Mouse (Mus musculus) liver, embryonic 11.5 days (tissue): ENCODE measurements around the gene Cdc45. TPM values are rescaled to one million over a fixed set of nuclear protein-coding genes. Genes with fewer than 3 reads are reported as not detected.
A peak's percentile ranks its signal among the peaks of the same experiment; 100 is the strongest.

Experiments
- ATAC-seq: fragments of 200-750 bp; cut with Nextera tagmentation; replicated peaks from 2 replicates; pipeline ENCODE4 v1.8.0; 2017; ENCODE audit warnings: moderate number of reproducible peaks, mild to moderate bottlenecking, moderate TSS enrichment, moderate library complexity; ENCODE audit not compliant: low FRiP score
- DNase-seq: peaks from one replicate; pipeline ENCODE4 v3.0.0-alpha.2; 2017; ENCODE audit warnings: low spot score
- H3K27ac ChIP-seq: fragments of 300-500 bp; sonication (generic); 2 replicates; pipeline ENCODE4 v1.5.1; 2014; ENCODE audit warnings: mild to moderate bottlenecking, low read depth, low read length, control low read depth
- H3K27me3 ChIP-seq: fragments of 300-500 bp; sonication (generic); replicated peaks from 2 replicates; pipeline ENCODE4 v1.6.1; 2014; ENCODE audit warnings: low read length, mixed read lengths; ENCODE audit not compliant: control insufficient read depth, insufficient read depth
- H3K36me3 ChIP-seq: fragments of 300-500 bp; sonication (generic); 2 replicates; pipeline ENCODE4 v1.6.1; 2014; ENCODE audit warnings: mild to moderate bottlenecking, low read length, moderate library complexity, mixed read lengths; ENCODE audit not compliant: control insufficient read depth, insufficient read depth
- H3K4me1 ChIP-seq: fragments of 300-500 bp; sonication (generic); replicated peaks from 2 replicates; pipeline ENCODE4 v1.6.1; 2014; ENCODE audit warnings: low read length, mixed read lengths; ENCODE audit not compliant: control insufficient read depth, insufficient read depth
- H3K4me2 ChIP-seq: fragments of 300-500 bp; sonication (generic); 2 replicates; pipeline ENCODE4 v1.6.1; 2014; ENCODE audit warnings: mild to moderate bottlenecking, control low read depth, moderate library complexity
- H3K4me3 ChIP-seq: fragments of 300-500 bp; sonication (generic); 2 replicates; pipeline ENCODE4 v1.5.1; 2014; ENCODE audit warnings: low read depth, low read length, control low read depth
- H3K9ac ChIP-seq: fragments of 300-500 bp; sonication (generic); 2 replicates; pipeline ENCODE4 v1.6.1; 2014; ENCODE audit warnings: low read depth, low read length, control low read depth
- H3K9me3 ChIP-seq: fragments of 300-500 bp; sonication (generic); 2 replicates; pipeline ENCODE4 v1.6.1; 2016; ENCODE audit warnings: low read length, inconsistent platforms, mixed read lengths; ENCODE audit not compliant: control insufficient read depth
- WGBS: fragments of 180-500 bp; shearing (Covaris S2); extraction: QIAGEN DNeasy Blood & Tissue Kit; methylation state at CpG from one replicate; pipeline ENCODE4 v1.1.7; 2014; 5-methylcytosine and 5-hydroxymethylcytosine counted together
- polyA plus RNA-seq: library from polyadenylated mRNA; unstranded; fragments of >200 nt; fragmentation: Nextera tagmentation; extraction: Ambion mirVana; gene quantifications from 2 replicates; pipeline ENCODE4 v1.2.1, GENCODE M21; 2014

Cdc45 gene
- polyA plus RNA-seq, 1 experiment from 2014 or later: 66.7 TPM

GRCm38 (mm10) chr16:18762960-18763359 lies 48.8 kb downstream of the Cdc45 start:
- Histone ChIP-seq H3K9ac (no peak overlapping the region), H3K36me3 (no peaks in the 10 kb centered on the region), H3K4me3 (no peak overlapping the region), H3K4me2 (no peak overlapping the region), H3K27me3 (no peaks in the 10 kb centered on the region), H3K9me3 (no peaks in the 10 kb centered on the region), H3K27ac (no peak overlapping the region), H3K4me1 (no peaks in the 10 kb centered on the region)
- ATAC-seq (no peak), DNase-seq (no peak)
- WGBS: 68% methylated on average over 3 of the region's 3 CpGs

GRCm38 (mm10) chr16:18761734-18762133 lies 50.1 kb downstream of the Cdc45 start:
- ATAC-seq (no peak), DNase-seq (no peak)
- H3K4me2 ChIP-seq: no peak overlapping the region
- no peak overlapping the region for H3K4me3 ChIP-seq
- no peaks in the 10 kb centered on the region for H3K36me3 ChIP-seq
- H3K4me1 ChIP-seq: no peaks in the 10 kb centered on the region
- no peak overlapping the region for H3K9ac ChIP-seq
- WGBS: 87% methylated on average over 4 of the region's 4 CpGs
- H3K27ac ChIP-seq: no peak overlapping the region
- H3K9me3 ChIP-seq: no peaks in the 10 kb centered on the region
- no peaks in the 10 kb centered on the region for H3K27me3 ChIP-seq

GRCm38 (mm10) chr16:18751885-18752499 lies 59.8 kb downstream of the Cdc45 start:
- Histone ChIP-seq H3K4me3 (no peak overlapping the region), H3K9ac (no peak overlapping the region), H3K4me2 (no peak overlapping the region), H3K27me3 (no peaks in the 10 kb centered on the region), H3K27ac (no peak overlapping the region), H3K4me1 (no peaks in the 10 kb centered on the region), H3K9me3 (no peaks in the 10 kb centered on the region), H3K36me3 (no peaks in the 10 kb centered on the region)
- 74% methylated on average over 10 of the region's 10 CpGs for WGBS
- DNase-seq (no peak), ATAC-seq (no peak)

GRCm38 (mm10) chr16:18751101-18751500 lies 60.7 kb downstream of the Cdc45 start:
- Histone ChIP-seq H3K4me3 (no peak overlapping the region), H3K4me1 (no peaks in the 10 kb centered on the region), H3K9ac (no peak overlapping the region), H3K27ac (no peak overlapping the region), H3K4me2 (no peak overlapping the region), H3K9me3 (no peaks in the 10 kb centered on the region), H3K27me3 (no peaks in the 10 kb centered on the region), H3K36me3 (no peaks in the 10 kb centered on the region)
- 75% methylated on average over 11 of the region's 11 CpGs for WGBS
- DNase-seq: no peak
- ATAC-seq: no peak

GRCm38 (mm10) chr16:18746268-18747122 lies 65.3 kb downstream of the Cdc45 start:
- DNase-seq: no peak
- H3K27me3 ChIP-seq: no peaks in the 10 kb centered on the region
- WGBS: 78% methylated on average over 20 of the region's 20 CpGs
- no peaks in the 10 kb centered on the region for H3K4me1 ChIP-seq
- no peak overlapping the region for H3K4me3 ChIP-seq
- no peak overlapping the region for H3K4me2 ChIP-seq
- no peaks in the 10 kb centered on the region for H3K9me3 ChIP-seq
- H3K27ac ChIP-seq: no peak overlapping the region
- no peaks in the 10 kb centered on the region for H3K36me3 ChIP-seq
- no peak for ATAC-seq
- H3K9ac ChIP-seq: no peak overlapping the region

GRCm38 (mm10) chr16:18738303-18738702 lies 73.5 kb downstream of the Cdc45 start:
- H3K9me3 ChIP-seq: no peaks in the 10 kb centered on the region
- H3K9ac ChIP-seq: no peak overlapping the region
- no peak for ATAC-seq
- DNase-seq: no peak
- H3K27me3 ChIP-seq: no peaks in the 10 kb centered on the region; the same call in 1 of the 2 replicates
- H3K36me3 ChIP-seq: no peaks in the 10 kb centered on the region
- no peak overlapping the region for H3K4me2 ChIP-seq
- no peaks in the 10 kb centered on the region for H3K4me1 ChIP-seq
- H3K4me3 ChIP-seq: no peak overlapping the region
- no peak overlapping the region for H3K27ac ChIP-seq

- Histone ChIP-seq H3K4me3 (no peak overlapping the region), H3K9ac (no peak overlapping the region), H3K4me1 (no peaks in the 10 kb centered on the region), H3K9me3 (no peaks in the 10 kb centered on the region), H3K27ac (no peak overlapping the region), H3K4me2 (peak overlapping the region; percentile 38; the same call in 1 of the 2 replicates), H3K36me3 (no peaks in the 10 kb centered on the region), H3K27me3 (no peaks in the 10 kb centered on the region; the same call in 1 of the 2 replicates)
- ATAC-seq: peak; percentile 23; the same call in 1 of the 2 replicates
- DNase-seq: no peak
- 35% methylated on average over 20 of the region's 20 CpGs for WGBS
Observed at GRCm38 (mm10) chr16:18733100-18733956, 78.5 kb downstream of the Cdc45 start.

- Histone ChIP-seq H3K4me1 (no peaks in the 10 kb centered on the region), H3K27ac (no peak overlapping the region), H3K27me3 (no peaks in the 10 kb centered on the region; the same call in 1 of the 2 replicates), H3K36me3 (no peaks in the 10 kb centered on the region), H3K9me3 (no peaks in the 10 kb centered on the region), H3K4me2 (no peak overlapping the region), H3K9ac (no peak overlapping the region), H3K4me3 (no peak overlapping the region)
- ATAC-seq: no peak
- no peak for DNase-seq
- 75% methylated on average over 3 of the region's 3 CpGs for WGBS
Observed at GRCm38 (mm10) chr16:18730640-18731039, 81.1 kb downstream of the Cdc45 start.
